Mouse (Mus musculus) erythroblast, embryonic 14.5 days (primary cell): Measurements from ENCODE around the gene Otud7a.

Experiments
- GATA1 ChIP-seq: IDR thresholded peaks from 2 replicates; pipeline ENCODE4 v1.6.1; 2012; ENCODE audit warnings: low read length, inconsistent platforms, mixed read lengths
- TAL1 ChIP-seq: IDR thresholded peaks from 3 replicates; pipeline ENCODE4 v1.6.1; 2012; ENCODE audit warnings: low read length, inconsistent platforms, mixed read lengths

- TF ChIP-seq TAL1 (no peak), GATA1 (no peak)
These were observed 307.5 kb downstream of the Otud7a start for GRCm38 (mm10) chr7:63752081-63752480.
